Mouse (Mus musculus) limb, embryonic 14.5 days (tissue): ENCODE measurements around the gene Dctn1. TPM values are rescaled to one million over a fixed set of nuclear protein-coding genes. Genes with fewer than 3 reads are reported as not detected.

Experiments used
- ATAC-seq: fragments of 200-750 bp; cut with Nextera tagmentation; 2 replicates; pipeline ENCODE4 v1.8.0; 2017; ENCODE audit warnings: low read depth, moderate number of reproducible peaks, moderate TSS enrichment; ENCODE audit not compliant: low FRiP score
- DNase-seq: peaks from one replicate; pipeline ENCODE4 v3.0.0-alpha.2; 2015; ENCODE audit warnings: low spot score
- H3K27ac ChIP-seq: fragments of 300-500 bp; sonication (generic); replicated peaks from 2 replicates; pipeline ENCODE4 v1.5.1; 2014; ENCODE audit warnings: low read depth, mild to moderate bottlenecking, low read length, moderate library complexity, mixed read lengths
- H3K27me3 ChIP-seq: fragments of 300-500 bp; sonication (generic); 2 replicates; pipeline ENCODE4 v1.6.1; 2014; ENCODE audit warnings: low read length, mixed read lengths; ENCODE audit not compliant: control insufficient read depth, insufficient read depth
- H3K36me3 ChIP-seq: fragments of 300-500 bp; sonication (generic); 2 replicates; pipeline ENCODE4 v1.6.1; 2014; ENCODE audit warnings: mild to moderate bottlenecking, low read length, moderate library complexity, mixed read lengths; ENCODE audit not compliant: control insufficient read depth, insufficient read depth
- H3K4me1 ChIP-seq: fragments of 300-500 bp; sonication (generic); 2 replicates; pipeline ENCODE4 v1.6.1; 2014; ENCODE audit warnings: antibody characterized with exemption, low read length, mixed read lengths; ENCODE audit not compliant: control insufficient read depth, insufficient read depth
- H3K4me2 ChIP-seq: fragments of 300-500 bp; sonication (generic); replicated peaks from 2 replicates; pipeline ENCODE4 v1.6.1; 2014; ENCODE audit warnings: low read depth, mild to moderate bottlenecking, low read length, moderate library complexity; ENCODE audit not compliant: severe bottlenecking
- H3K4me3 ChIP-seq: fragments of 300-500 bp; sonication (generic); replicated peaks from 2 replicates; pipeline ENCODE4 v1.5.1; 2014; ENCODE audit warnings: low read length
- H3K9ac ChIP-seq: fragments of 300-500 bp; sonication (generic); 2 replicates; pipeline ENCODE4 v1.6.1; 2014; ENCODE audit warnings: mild to moderate bottlenecking, low read depth, low read length, moderate library complexity; ENCODE audit not compliant: severe bottlenecking
- H3K9me3 ChIP-seq: fragments of 300-500 bp; sonication (generic); 2 replicates; pipeline ENCODE4 v1.6.1; 2016; ENCODE audit warnings: low read length; ENCODE audit not compliant: control insufficient read depth
- POLR2A ChIP-seq: fragments of 200-500 bp; IDR thresholded peaks from 2 replicates; pipeline ENCODE4 v1.8.0; 2012; ENCODE audit warnings: inconsistent platforms, mild to moderate bottlenecking, moderate library complexity, borderline replicate concordance; ENCODE audit not compliant: insufficient read depth, insufficient read length; ENCODE audit errors: extremely low read depth
- WGBS: fragments of 180-500 bp; shearing (Covaris S2); extraction: QIAGEN DNeasy Blood & Tissue Kit; methylation state at CpG from one replicate; pipeline ENCODE4 v1.1.7; 2014; 5-methylcytosine and 5-hydroxymethylcytosine counted together
- polyA plus RNA-seq, 2 experiments: library from polyadenylated mRNA; depleted of rRNA in 1 of 2; stranded (reverse) in 1 of 2; unstranded in 1 of 2; fragments of >200 nt; fragmentation: Nextera tagmentation in 1 of 2; extraction: Ambion mirVana in 1 of 2; gene quantifications; 2 replicates each; pipeline versions ENCODE4 v1.2.1 to v1.2.3; 2012 to 2014

The Dctn1 gene
- polyA plus RNA-seq (2012; rRNA removed), result 128 and 140 TPM in 2 replicates
- 82.0 and 89.0 TPM in 2 replicates for polyA plus RNA-seq (2014; fragmentation: Nextera tagmentation; extraction: Ambion mirVana)

GRCm38 (mm10) chr6:83165607-83166242, at the start of gene Dctn1:
TSS of gene Dctn1 (plus strand) at chr6:83165920.
- Histone ChIP-seq H3K4me3 (peak within 1 kb of the TSS; percentile 73), H3K27me3 (peaks cover 20% of the 10 kb centered on the region), H3K9me3 (no peaks in the 10 kb centered on the region), H3K4me1 (peaks cover 22% of the 10 kb centered on the region), H3K9ac (peak within 1 kb of the TSS; percentile 78), H3K36me3 (peaks cover 6% of the 10 kb centered on the region; the same call in 1 of the 2 replicates), H3K4me2 (peak within 1 kb of the TSS; percentile 45), H3K27ac (peak within 1 kb of the TSS; percentile 86)
- peak; percentile 87 for ATAC-seq
- WGBS, result under 1% methylated on average over 47 of the region's 58 CpGs
- DNase-seq, result peak; percentile 92
- no peak for TF ChIP-seq POLR2A

DNA sequence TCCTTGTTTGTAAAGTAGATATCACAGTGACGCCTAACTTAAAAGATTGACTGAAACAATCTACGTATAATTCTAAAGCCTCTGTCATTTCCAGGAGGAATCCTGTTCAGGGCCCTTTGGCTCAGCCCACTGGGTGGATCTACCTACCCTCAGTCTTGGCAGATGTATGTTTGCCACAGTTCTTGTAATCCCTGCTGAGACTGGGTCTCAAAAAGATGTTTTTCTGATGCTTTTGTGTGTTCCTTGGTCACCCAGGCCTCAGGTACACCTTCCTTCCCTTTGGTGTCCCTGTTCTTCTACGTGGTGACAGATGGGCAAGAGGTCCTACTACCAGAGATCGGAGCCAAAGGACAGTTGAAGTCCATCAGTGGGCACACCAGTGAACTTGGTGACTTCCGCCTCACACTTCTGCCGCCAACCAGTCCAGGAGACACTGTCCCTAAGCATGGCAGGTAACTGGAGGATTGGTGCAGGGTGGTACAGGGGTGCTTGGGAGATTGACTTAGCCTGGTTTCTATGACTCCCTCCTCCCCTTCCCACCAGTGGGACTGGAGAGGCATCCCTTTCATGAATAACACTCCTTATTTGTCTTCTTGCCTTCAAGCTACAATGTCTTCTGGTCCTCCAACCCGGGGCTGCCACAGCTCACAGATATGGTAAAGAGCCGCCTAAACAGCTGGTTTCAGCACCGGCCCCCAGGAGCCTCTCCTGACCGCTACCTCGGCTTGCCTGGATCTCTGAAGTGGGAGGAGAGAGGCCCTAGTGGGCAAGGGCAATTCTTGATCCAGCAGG, 49.2 kb upstream of the Dctn1 start:
- DNase-seq (no peak), ATAC-seq (no peak)
- peaks cover 17% of the 10 kb centered on the region for H3K4me1 ChIP-seq
- TF ChIP-seq POLR2A, result no peak
- H3K4me3 ChIP-seq, result peak overlapping the region; percentile 84
- no peaks in the 10 kb centered on the region for H3K9me3 ChIP-seq
- H3K27me3 ChIP-seq, result no peaks in the 10 kb centered on the region
- 0 out of 2 replicates have a peak overlapping the region, but pooled peaks have one; percentile 73 for H3K27ac ChIP-seq
- H3K36me3 ChIP-seq, result peaks cover 33% of the 10 kb centered on the region
- WGBS, result 79% methylated on average over 11 of the region's 11 CpGs
- peak overlapping the region; percentile 84 for H3K9ac ChIP-seq
- H3K4me2 ChIP-seq, result peak overlapping the region; percentile 94

GRCm38 (mm10) chr6:83117165-83117438, 48.6 kb upstream of the Dctn1 start:
- WGBS, result 85% methylated on average over 4 of the region's 4 CpGs
- Histone ChIP-seq H3K4me2 (no peak overlapping the region), H3K4me3 (peak overlapping the region; percentile 84; the same call in 1 of the 2 replicates), H3K9me3 (no peaks in the 10 kb centered on the region), H3K27me3 (no peaks in the 10 kb centered on the region), H3K27ac (no peak overlapping the region), H3K4me1 (peaks cover 17% of the 10 kb centered on the region), H3K9ac (no peak overlapping the region), H3K36me3 (peaks cover 33% of the 10 kb centered on the region)
- no peak for DNase-seq
- TF ChIP-seq POLR2A, result no peak
- ATAC-seq, result no peak

DNA sequence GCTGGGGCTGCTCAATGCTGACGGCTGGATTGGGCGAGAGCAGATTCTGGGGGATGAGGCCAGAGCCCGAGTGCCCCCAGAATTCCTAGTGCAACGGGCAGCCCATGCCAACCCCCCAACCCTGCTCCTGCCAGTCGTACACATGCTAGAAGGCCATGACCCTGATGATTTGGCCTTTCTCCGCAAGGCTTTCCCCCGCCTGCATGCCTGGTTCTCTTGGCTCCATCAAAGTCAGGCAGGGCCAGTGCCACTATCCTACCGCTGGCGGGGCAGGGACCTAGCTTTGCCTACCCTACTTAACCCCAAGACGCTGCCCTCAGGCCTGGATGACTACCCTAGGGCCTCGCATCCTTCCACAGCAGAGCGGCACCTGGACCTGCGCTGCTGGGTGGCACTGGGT, 48.1 kb upstream of the Dctn1 start:
- no peak overlapping the region for H3K4me3 ChIP-seq
- TF ChIP-seq POLR2A, result no peak
- H3K27ac ChIP-seq, result no peak overlapping the region
- H3K9ac ChIP-seq, result no peak overlapping the region
- H3K36me3 ChIP-seq, result peaks cover 33% of the 10 kb centered on the region
- H3K4me2 ChIP-seq, result no peak overlapping the region
- no peak for DNase-seq
- H3K4me1 ChIP-seq, result peaks cover 22% of the 10 kb centered on the region
- ATAC-seq, result no peak
- 90% methylated on average over 13 of the region's 13 CpGs for WGBS
- H3K27me3 ChIP-seq, result no peaks in the 10 kb centered on the region
- H3K9me3 ChIP-seq, result no peaks in the 10 kb centered on the region

GRCm38 (mm10) chr6:83118369-83118768, 47.4 kb upstream of the Dctn1 start:
- Histone ChIP-seq H3K4me1 (peaks cover 27% of the 10 kb centered on the region), H3K36me3 (peaks cover 33% of the 10 kb centered on the region), H3K27ac (no peak overlapping the region), H3K4me2 (no peak overlapping the region), H3K9me3 (no peaks in the 10 kb centered on the region), H3K4me3 (no peak overlapping the region), H3K27me3 (no peaks in the 10 kb centered on the region), H3K9ac (no peak overlapping the region)
- no peak for TF ChIP-seq POLR2A
- no peak for ATAC-seq
- WGBS, result 89% methylated on average over 11 of the region's 11 CpGs
- DNase-seq, result no peak
